Mouse (Mus musculus): ENCODE data around the gene Npff. TPM values are rescaled to one million over a fixed set of nuclear protein-coding genes. Genes with fewer than 3 reads are reported as not detected.

Gene Npff
- polyA plus RNA-seq, 1 experiment from 2014 or later, result 2.0 TPM

- no peak overlapping the region for H3K27ac ChIP-seq (ENCODE audit: low read length)
- H3K4me2 ChIP-seq (ENCODE audit: low read depth, low read length), result no peak overlapping the region
- H3K9me3 ChIP-seq (replicated peaks; ENCODE audit: control insufficient read depth, low read length), result no peaks in the 10 kb centered on the region
- H3K9ac ChIP-seq (ENCODE audit: low read length), result no peak overlapping the region
- no peak overlapping the region for H3K4me3 ChIP-seq (replicated peaks; ENCODE audit: low read length)
- H3K27me3 ChIP-seq (ENCODE audit: control insufficient read depth, insufficient read depth, low read length), result no peaks in the 10 kb centered on the region
- WGBS, result 55% methylated on average over 9 of the region's 9 CpGs
- peaks cover 34% of the 10 kb centered on the region for H3K36me3 ChIP-seq (ENCODE audit: control insufficient read depth, insufficient read depth, low read length)
- H3K4me1 ChIP-seq (ENCODE audit: control insufficient read depth, insufficient read depth, low read length), result no peaks in the 10 kb centered on the region
- ATAC-seq (ENCODE audit: insufficient read depth, low FRiP score), result 0 out of 2 replicates have a peak, but pooled peaks have one; percentile 20
Observed at GRCm38 (mm10) chr15:102502254-102502840, 22.4 kb downstream of the Npff start.

DNA sequence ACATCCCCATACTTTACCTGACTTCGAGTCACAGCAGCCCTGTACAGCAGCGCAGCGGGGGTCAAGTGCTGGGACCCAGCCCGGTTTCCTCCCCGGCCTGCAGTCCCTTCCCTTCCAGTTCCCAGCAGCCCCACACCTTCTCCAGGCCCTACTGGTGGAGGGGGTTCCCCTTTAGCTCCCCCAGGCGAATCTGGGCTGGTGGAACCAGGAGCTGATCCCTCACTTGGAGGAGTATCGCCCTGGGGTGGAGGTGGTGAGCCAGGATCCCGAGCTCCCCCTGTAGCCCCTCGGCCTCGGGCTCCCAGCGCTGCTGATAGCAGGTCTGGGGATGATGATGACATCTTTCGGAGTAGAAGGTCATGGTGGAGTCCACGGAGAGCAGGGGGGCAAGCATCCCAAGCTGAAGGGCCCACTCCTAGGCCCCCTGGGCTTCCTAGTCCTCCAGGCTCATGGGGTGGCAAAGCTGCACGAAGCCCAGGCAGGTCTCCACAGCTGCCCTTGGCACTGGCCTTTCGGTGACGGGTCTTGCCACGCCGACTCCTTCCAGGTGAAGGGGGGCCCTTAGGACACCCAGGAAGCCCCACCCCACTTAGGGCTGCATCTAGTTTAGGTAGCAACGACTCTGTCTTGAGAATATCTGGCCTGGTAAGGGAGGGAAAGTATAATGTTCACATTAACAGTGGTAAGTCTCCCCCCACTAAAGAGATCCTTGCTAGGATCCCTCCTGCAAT is 23.5 kb downstream of the Npff start:
- peaks cover 34% of the 10 kb centered on the region for H3K36me3 ChIP-seq (ENCODE audit: control insufficient read depth, insufficient read depth, low read length)
- WGBS, result 83% methylated on average over 19 of the region's 19 CpGs
- H3K27me3 ChIP-seq (ENCODE audit: control insufficient read depth, insufficient read depth, low read length), result no peaks in the 10 kb centered on the region
- H3K27ac ChIP-seq (ENCODE audit: low read length), result no peak overlapping the region
- H3K4me1 ChIP-seq (ENCODE audit: control insufficient read depth, insufficient read depth, low read length), result no peaks in the 10 kb centered on the region
- no peak overlapping the region for H3K4me2 ChIP-seq (ENCODE audit: low read depth, low read length)
- H3K9me3 ChIP-seq (replicated peaks; ENCODE audit: control insufficient read depth, low read length), result no peaks in the 10 kb centered on the region
- no peak; the same call in 1 of the 2 replicates for ATAC-seq (ENCODE audit: insufficient read depth, low FRiP score)
- H3K9ac ChIP-seq (ENCODE audit: low read length), result no peak overlapping the region
- H3K4me3 ChIP-seq (replicated peaks; ENCODE audit: low read length), result no peak overlapping the region

GRCm38 (mm10) chr15:102500479-102500878 is 24.3 kb downstream of the Npff start:
- no peaks in the 10 kb centered on the region for H3K4me1 ChIP-seq (ENCODE audit: control insufficient read depth, insufficient read depth, low read length)
- no peak overlapping the region for H3K9ac ChIP-seq (ENCODE audit: low read length)
- H3K36me3 ChIP-seq (ENCODE audit: control insufficient read depth, insufficient read depth, low read length), result peaks cover 34% of the 10 kb centered on the region
- WGBS, result 90% methylated on average over 5 of the region's 5 CpGs
- no peak overlapping the region for H3K27ac ChIP-seq (ENCODE audit: low read length)
- H3K9me3 ChIP-seq (replicated peaks; ENCODE audit: control insufficient read depth, low read length), result no peaks in the 10 kb centered on the region
- no peaks in the 10 kb centered on the region for H3K27me3 ChIP-seq (ENCODE audit: control insufficient read depth, insufficient read depth, low read length)
- ATAC-seq (ENCODE audit: insufficient read depth, low FRiP score), result no peak
- H3K4me3 ChIP-seq (replicated peaks; ENCODE audit: low read length), result no peak overlapping the region
- no peak overlapping the region for H3K4me2 ChIP-seq (ENCODE audit: low read depth, low read length)

GRCm38 (mm10) chr15:102499851-102500250 is 24.9 kb downstream of the Npff start:
- 89% methylated on average over 6 of the region's 6 CpGs for WGBS
- Histone ChIP-seq H3K9me3 (replicated peaks; ENCODE audit: control insufficient read depth, low read length) (no peaks in the 10 kb centered on the region), H3K4me1 (ENCODE audit: control insufficient read depth, insufficient read depth, low read length) (no peaks in the 10 kb centered on the region), H3K9ac (ENCODE audit: low read length) (no peak overlapping the region), H3K36me3 (ENCODE audit: control insufficient read depth, insufficient read depth, low read length) (peaks cover 38% of the 10 kb centered on the region), H3K4me3 (replicated peaks; ENCODE audit: low read length) (no peak overlapping the region), H3K27ac (ENCODE audit: low read length) (no peak overlapping the region), H3K27me3 (ENCODE audit: control insufficient read depth, insufficient read depth, low read length) (no peaks in the 10 kb centered on the region), H3K4me2 (ENCODE audit: low read depth, low read length) (no peak overlapping the region)
- no peak for ATAC-seq (ENCODE audit: insufficient read depth, low FRiP score)

- no peak overlapping the region for H3K9ac ChIP-seq (ENCODE audit: low read length)
- H3K27me3 ChIP-seq (ENCODE audit: control insufficient read depth, insufficient read depth, low read length), result no peaks in the 10 kb centered on the region
- no peak overlapping the region for H3K4me3 ChIP-seq (replicated peaks; ENCODE audit: low read length)
- H3K4me2 ChIP-seq (ENCODE audit: low read depth, low read length), result no peak overlapping the region
- 63% methylated on average over 3 of the region's 3 CpGs for WGBS
- no peak for ATAC-seq (ENCODE audit: insufficient read depth, low FRiP score)
- H3K36me3 ChIP-seq (ENCODE audit: control insufficient read depth, insufficient read depth, low read length), result peaks cover 38% of the 10 kb centered on the region
- H3K4me1 ChIP-seq (ENCODE audit: control insufficient read depth, insufficient read depth, low read length), result no peaks in the 10 kb centered on the region
- H3K9me3 ChIP-seq (replicated peaks; ENCODE audit: control insufficient read depth, low read length), result no peaks in the 10 kb centered on the region
- H3K27ac ChIP-seq (ENCODE audit: low read length), result no peak overlapping the region
Observed at GRCm38 (mm10) chr15:102499370-102499769, 25.4 kb downstream of the Npff start.

DNA sequence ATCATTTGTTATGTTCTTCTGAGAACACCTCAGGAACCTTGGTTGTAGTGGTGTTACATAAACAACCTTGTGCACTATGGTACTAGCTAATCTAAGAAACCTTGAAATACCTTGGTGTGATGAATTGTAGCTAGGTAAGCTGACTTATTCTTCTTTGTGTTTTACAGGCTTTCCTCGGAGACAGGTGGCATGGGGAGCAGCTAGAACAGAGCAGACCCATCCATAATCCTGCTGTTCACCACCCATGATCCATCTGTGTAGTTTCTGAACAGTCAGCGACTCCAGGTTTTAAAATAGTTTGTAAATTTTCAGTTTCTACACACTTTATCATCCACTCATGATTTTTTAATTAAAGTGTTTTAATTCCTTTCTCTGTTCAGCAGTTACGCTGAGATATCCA is 26.4 kb downstream of the Npff start:
- Histone ChIP-seq H3K36me3 (ENCODE audit: control insufficient read depth, insufficient read depth, low read length) (peaks cover 43% of the 10 kb centered on the region), H3K27ac (ENCODE audit: low read length) (no peak overlapping the region), H3K4me2 (ENCODE audit: low read depth, low read length) (no peak overlapping the region), H3K4me1 (ENCODE audit: control insufficient read depth, insufficient read depth, low read length) (no peaks in the 10 kb centered on the region), H3K4me3 (replicated peaks; ENCODE audit: low read length) (no peak overlapping the region), H3K9ac (ENCODE audit: low read length) (no peak overlapping the region), H3K9me3 (replicated peaks; ENCODE audit: control insufficient read depth, low read length) (no peaks in the 10 kb centered on the region), H3K27me3 (ENCODE audit: control insufficient read depth, insufficient read depth, low read length) (no peaks in the 10 kb centered on the region)
- no peak for ATAC-seq (ENCODE audit: insufficient read depth, low FRiP score)
- 71% methylated on average over 3 of the region's 3 CpGs for WGBS

- no peak overlapping the region for H3K4me3 ChIP-seq (replicated peaks; ENCODE audit: low read length)
- peaks cover 41% of the 10 kb centered on the region for H3K36me3 ChIP-seq (ENCODE audit: control insufficient read depth, insufficient read depth, low read length)
- no peaks in the 10 kb centered on the region for H3K4me1 ChIP-seq (ENCODE audit: control insufficient read depth, insufficient read depth, low read length)
- H3K4me2 ChIP-seq (ENCODE audit: low read depth, low read length), result no peak overlapping the region
- no peak for ATAC-seq (ENCODE audit: insufficient read depth, low FRiP score)
- H3K27me3 ChIP-seq (ENCODE audit: control insufficient read depth, insufficient read depth, low read length), result no peaks in the 10 kb centered on the region
- H3K9ac ChIP-seq (ENCODE audit: low read length), result no peak overlapping the region
- WGBS, result 56% methylated on average over 1 of the region's 1 CpGs
- no peaks in the 10 kb centered on the region for H3K9me3 ChIP-seq (replicated peaks; ENCODE audit: control insufficient read depth, low read length)
- no peak overlapping the region for H3K27ac ChIP-seq (ENCODE audit: low read length)
Observed at GRCm38 (mm10) chr15:102487664-102488063, 37.1 kb downstream of the Npff start.

- Histone ChIP-seq H3K27me3 (ENCODE audit: control insufficient read depth, insufficient read depth, low read length) (no peaks in the 10 kb centered on the region), H3K9me3 (replicated peaks; ENCODE audit: control insufficient read depth, low read length) (no peaks in the 10 kb centered on the region), H3K4me3 (replicated peaks; ENCODE audit: low read length) (no peak overlapping the region), H3K27ac (ENCODE audit: low read length) (no peak overlapping the region), H3K4me2 (ENCODE audit: low read depth, low read length) (no peak overlapping the region), H3K36me3 (ENCODE audit: control insufficient read depth, insufficient read depth, low read length) (peaks cover 43% of the 10 kb centered on the region), H3K9ac (ENCODE audit: low read length) (no peak overlapping the region), H3K4me1 (ENCODE audit: control insufficient read depth, insufficient read depth, low read length) (no peaks in the 10 kb centered on the region)
- no peak for ATAC-seq (ENCODE audit: insufficient read depth, low FRiP score)
- 88% methylated on average over 12 of the region's 12 CpGs for WGBS
Observed at GRCm38 (mm10) chr15:102485853-102486252, 38.9 kb downstream of the Npff start.

DNA sequence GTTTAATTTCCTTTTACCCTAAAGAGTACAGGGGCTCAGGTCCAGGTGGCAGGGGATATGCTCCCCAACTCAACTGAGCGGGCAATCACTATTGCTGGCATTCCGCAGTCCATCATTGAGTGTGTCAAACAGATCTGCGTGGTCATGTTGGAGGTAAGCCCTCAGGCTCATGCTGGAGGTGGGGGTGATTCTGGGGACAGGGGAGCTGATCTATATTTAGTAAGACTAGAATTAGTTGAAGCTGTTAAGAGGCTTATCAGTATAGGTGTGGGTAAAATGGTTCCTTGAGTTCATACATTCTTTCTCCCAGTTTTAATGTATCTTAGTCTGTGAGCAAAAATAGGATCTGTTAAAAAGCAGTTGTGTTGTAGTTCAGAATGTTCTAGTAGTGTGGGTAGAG is 41.6 kb downstream of the Npff start:
- H3K4me1 ChIP-seq (ENCODE audit: control insufficient read depth, insufficient read depth, low read length), result no peaks in the 10 kb centered on the region
- no peak overlapping the region for H3K4me3 ChIP-seq (replicated peaks; ENCODE audit: low read length)
- no peaks in the 10 kb centered on the region for H3K9me3 ChIP-seq (replicated peaks; ENCODE audit: control insufficient read depth, low read length)
- H3K9ac ChIP-seq (ENCODE audit: low read length), result no peak overlapping the region
- no peaks in the 10 kb centered on the region for H3K27me3 ChIP-seq (ENCODE audit: control insufficient read depth, insufficient read depth, low read length)
- no peak overlapping the region for H3K27ac ChIP-seq (ENCODE audit: low read length)
- no peak for ATAC-seq (ENCODE audit: insufficient read depth, low FRiP score)
- H3K36me3 ChIP-seq (ENCODE audit: control insufficient read depth, insufficient read depth, low read length), result peaks cover 34% of the 10 kb centered on the region
- H3K4me2 ChIP-seq (ENCODE audit: low read depth, low read length), result no peak overlapping the region
- WGBS, result 83% methylated on average over 3 of the region's 3 CpGs
